ENCODE assay signal across 8 mouse cellular contexts in genomic region chrX:94048048-94048447, GRCm38 (mm10).
A peak's percentile ranks its signal among the peaks of the same experiment; 100 is the strongest.
DNase-seq lines count a peak whose midpoint lies in the region; ATAC-seq and TF ChIP-seq lines count a peak whose summit lies in the region.

No protein-coding gene starts in this region.

- CTCF ChIA-PET in Patski (lab: Charles Lee): interaction anchor here (0.8 to 1.8 kb wide), 2 partner anchors 15 to 73 kb away, joined by 3 to 5 read pairs; no protein-coding TSS in a partner anchor

- no peak for ATAC-seq in kidney, embryonic 14.5 days (ENCODE audit: low FRiP score, low TSS enrichment)
- ATAC-seq in Patski: peak; percentile 91
- 0 out of 2 replicates have a peak, but pooled peaks have one; percentile 23 for ATAC-seq in forebrain, embryonic 16.5 days

- H3K27me3 ChIP-seq in kidney, embryonic 14.5 days (ENCODE audit: control insufficient read depth, insufficient read depth, low read length): no peaks in the 10 kb centered on the region; the same call in 1 of the 2 replicates
- no peaks in the 10 kb centered on the region for H3K27me3 ChIP-seq in Patski
- no peaks in the 10 kb centered on the region; the same call in 1 of the 2 replicates for H3K27me3 ChIP-seq in forebrain, embryonic 16.5 days (replicated peaks; ENCODE audit: control insufficient read depth, insufficient read depth, low read length)

- H3K4me2 ChIP-seq in kidney, embryonic 14.5 days (replicated peaks; ENCODE audit: low read depth, low read length): no peak overlapping the region
- H3K4me2 ChIP-seq in forebrain, embryonic 16.5 days (ENCODE audit: low read length): no peak overlapping the region

- no peaks in the 10 kb centered on the region for H3K36me3 ChIP-seq in kidney, embryonic 14.5 days (ENCODE audit: control insufficient read depth, insufficient read depth, low read length)
- no peaks in the 10 kb centered on the region for H3K36me3 ChIP-seq in forebrain, embryonic 16.5 days (ENCODE audit: control insufficient read depth, insufficient read depth)

- no peak overlapping the region for H3K9ac ChIP-seq in kidney, embryonic 14.5 days (ENCODE audit: low read depth, low read length)
- H3K9ac ChIP-seq in forebrain, embryonic 16.5 days (replicated peaks; ENCODE audit: low read depth, low read length): no peak overlapping the region

- peak; percentile 28 for DNase-seq in kidney, adult 11 months
- DNase-seq in Patski (ENCODE audit: low read depth, low spot score): peak; percentile 71
- peak; percentile 3 to 29 for DNase-seq in kidney, postnatal 36 days
- no peak for DNase-seq in thymus, postnatal 0 days (ENCODE audit: low spot score)
- DNase-seq in c-Kit-positive CD71-positive TER-119-positive erythroid progenitor cells, embryonic 14.5 days (ENCODE audit: low spot score): no peak
- no peak for DNase-seq in embryo, embryonic 11 days

- in situ Hi-C loops in Patski (cut with MboI; ENCODE audit: low pct_unique_long_range_greater_than_20kb): no loop called here

- no peaks in the 10 kb centered on the region for H3K9me3 ChIP-seq in kidney, embryonic 14.5 days (ENCODE audit: control insufficient read depth, low read length)
- H3K9me3 ChIP-seq in forebrain, embryonic 16.5 days (ENCODE audit: control insufficient read depth, low read length): no peaks in the 10 kb centered on the region

- POLR2A ChIA-PET in Patski (lab: Charles Lee): interaction anchor here (0.8 kb wide), 1 partner anchor 8 kb away, joined by 9 read pairs; no protein-coding TSS in a partner anchor

- no peak overlapping the region for H3K27ac ChIP-seq in kidney, embryonic 14.5 days (ENCODE audit: low read depth, low read length)
- no peak overlapping the region for H3K27ac ChIP-seq in forebrain, embryonic 16.5 days (ENCODE audit: low read length)

- 63% methylated on average over 5 of the region's 5 CpGs for WGBS in kidney, embryonic 14.5 days
- 20% methylated on average over 5 of the region's 5 CpGs for WGBS in forebrain, embryonic 16.5 days

- H3K4me1 ChIP-seq in kidney, embryonic 14.5 days (ENCODE audit: control insufficient read depth, insufficient read depth, low read length): no peaks in the 10 kb centered on the region
- H3K4me1 ChIP-seq in forebrain, embryonic 16.5 days (replicated peaks; ENCODE audit: control insufficient read depth, insufficient read depth, low read length): no peaks in the 10 kb centered on the region

- H3K4me3 ChIP-seq in kidney, embryonic 14.5 days (ENCODE audit: low read length): no peak overlapping the region
- no peak overlapping the region for H3K4me3 ChIP-seq in forebrain, embryonic 16.5 days (replicated peaks; ENCODE audit: low read length)

- TF ChIP-seq CTCF in Patski (IDR thresholded peaks at IDR 0.05): no peak

Comparison
In these comparisons a context has a peak if more than half of its experiments do, and no peak if none do; other contexts are left out.
1. DNase-seq: peak in kidney, adult 11 months (single experiment), Patski (single experiment) and kidney, postnatal 36 days (2 of 2); none in thymus, postnatal 0 days (single experiment), c-Kit-positive CD71-positive TER-119-positive erythroid progenitor cells, embryonic 14.5 days (single experiment) and embryo, embryonic 11 days (single experiment).